Mouse (Mus musculus): Measurements from ENCODE around the gene P2rx4.

Gene P2rx4

GRCm38 (mm10) chr5:122756144-122756543, 48.8 kb downstream of the P2rx4 start:
- no peak for DNase-seq (ENCODE audit: extremely low read depth, low read depth)

GRCm38 (mm10) chr5:122756680-122757079, 49.3 kb downstream of the P2rx4 start:
- DNase-seq (ENCODE audit: extremely low read depth, low read depth): no peak

- no peak for DNase-seq (ENCODE audit: extremely low read depth, low read depth)
Measured at GRCm38 (mm10) chr5:122763271-122764031, 56.1 kb downstream of the P2rx4 start.

GRCm38 (mm10) chr5:122764032-122764464, 56.7 kb downstream of the P2rx4 start:
- no peak for DNase-seq (ENCODE audit: extremely low read depth, low read depth)

GRCm38 (mm10) chr5:122767283-122767682, 59.9 kb downstream of the P2rx4 start:
- DNase-seq (ENCODE audit: extremely low read depth, low read depth): no peak

- DNase-seq (ENCODE audit: extremely low read depth, low read depth): peak; percentile 96
Measured at GRCm38 (mm10) chr5:122769101-122769568, 61.8 kb downstream of the P2rx4 start.

- DNase-seq (ENCODE audit: extremely low read depth, low read depth): no peak
Measured at GRCm38 (mm10) chr5:122770304-122770703, 63.0 kb downstream of the P2rx4 start.

- no peak for DNase-seq (ENCODE audit: extremely low read depth, low read depth)
Measured at GRCm38 (mm10) chr5:122770806-122771261, 63.5 kb downstream of the P2rx4 start.

- no peak for DNase-seq (ENCODE audit: extremely low read depth, low read depth)
Measured at GRCm38 (mm10) chr5:122771428-122771827, 64.1 kb downstream of the P2rx4 start.

- DNase-seq (ENCODE audit: extremely low read depth, low read depth): no peak
Measured at GRCm38 (mm10) chr5:122773756-122774155, 66.4 kb downstream of the P2rx4 start.

GRCm38 (mm10) chr5:122774743-122775611, 67.6 kb downstream of the P2rx4 start:
- DNase-seq (ENCODE audit: extremely low read depth, low read depth): peak; percentile 95

- no peak for DNase-seq (ENCODE audit: extremely low read depth, low read depth)
Measured at GRCm38 (mm10) chr5:122775646-122776286, 68.4 kb downstream of the P2rx4 start.

- no peak for DNase-seq (ENCODE audit: extremely low read depth, low read depth)
Measured at GRCm38 (mm10) chr5:122777322-122777721, 70.0 kb downstream of the P2rx4 start.

GRCm38 (mm10) chr5:122778231-122779226, 71.2 kb downstream of the P2rx4 start:
- DNase-seq (ENCODE audit: extremely low read depth, low read depth): no peak

Measured in MEL-GATA-1-ER (cell line).